Mouse (Mus musculus) neural tube, embryonic 15.5 days (tissue): Measurements from ENCODE around the gene Xylt1. TPM values are rescaled to one million over a fixed set of nuclear protein-coding genes. Genes with fewer than 3 reads are reported as not detected.

Source experiments
- ATAC-seq: fragments of 200-750 bp; cut with Nextera tagmentation; 2 replicates; pipeline ENCODE4 v1.8.0; 2017; ENCODE audit warnings: mild to moderate bottlenecking, moderate TSS enrichment, moderate library complexity; ENCODE audit not compliant: low FRiP score
- H3K27ac ChIP-seq: fragments of 300-500 bp; sonication (generic); replicated peaks from 2 replicates; pipeline ENCODE4 v1.5.1; 2015; ENCODE audit warnings: mild to moderate bottlenecking, inconsistent platforms
- H3K27me3 ChIP-seq: fragments of 300-500 bp; sonication (generic); replicated peaks from 2 replicates; pipeline ENCODE4 v1.6.1; 2015; ENCODE audit warnings: inconsistent platforms
- H3K36me3 ChIP-seq: fragments of 300-500 bp; sonication (generic); 2 replicates; pipeline ENCODE4 v1.6.1; 2015; ENCODE audit warnings: inconsistent platforms
- H3K4me1 ChIP-seq: fragments of 300-500 bp; sonication (generic); 2 replicates; pipeline ENCODE4 v1.6.1; 2015; ENCODE audit warnings: inconsistent platforms
- H3K4me2 ChIP-seq: fragments of 300-500 bp; sonication (generic); 2 replicates; pipeline ENCODE4 v1.6.1; 2015; ENCODE audit warnings: inconsistent platforms, mild to moderate bottlenecking, moderate library complexity
- H3K4me3 ChIP-seq: fragments of 300-500 bp; sonication (generic); replicated peaks from 2 replicates; pipeline ENCODE4 v1.5.1; 2015; ENCODE audit warnings: mild to moderate bottlenecking, inconsistent platforms
- H3K9ac ChIP-seq: fragments of 300-500 bp; sonication (generic); replicated peaks from 2 replicates; pipeline ENCODE4 v1.6.1; 2015; ENCODE audit warnings: mild to moderate bottlenecking, inconsistent platforms
- H3K9me3 ChIP-seq: fragments of 300-500 bp; sonication (generic); replicated peaks from 2 replicates; pipeline ENCODE4 v1.6.1; 2016; ENCODE audit warnings: inconsistent platforms
- WGBS: fragments of 180-500 bp; shearing (Covaris S2); methylation state at CpG from one replicate; pipeline ENCODE4 v1.1.7; 2015; ENCODE audit warnings: mixed read lengths; 5-methylcytosine and 5-hydroxymethylcytosine counted together
- polyA plus RNA-seq: library from polyadenylated mRNA; unstranded; fragments of >200 nt; fragmentation: Nextera tagmentation; extraction: Ambion mirVana; gene quantifications from 2 replicates; pipeline ENCODE4 v1.2.1, GENCODE M21; 2015

Gene Xylt1
- polyA plus RNA-seq, 1 experiment from 2014 or later = 2.3 TPM

- H3K4me2 ChIP-seq = no peak overlapping the region
- WGBS = 86% methylated on average over 7 of the region's 7 CpGs
- no peak overlapping the region for H3K27ac ChIP-seq
- H3K4me1 ChIP-seq = peaks cover 3% of the 10 kb centered on the region; the same call in 1 of the 2 replicates
- ATAC-seq = no peak
- no peaks in the 10 kb centered on the region for H3K9me3 ChIP-seq
- no peak overlapping the region for H3K9ac ChIP-seq
- H3K4me3 ChIP-seq = no peak overlapping the region
- no peaks in the 10 kb centered on the region for H3K36me3 ChIP-seq
- H3K27me3 ChIP-seq = no peaks in the 10 kb centered on the region
Observed at GRCm38 (mm10) chr7:117486425-117487172, 105.8 kb downstream of the Xylt1 start.

- H3K27ac ChIP-seq = no peak overlapping the region
- H3K4me3 ChIP-seq = no peak overlapping the region
- no peak overlapping the region for H3K4me2 ChIP-seq
- no peak overlapping the region for H3K9ac ChIP-seq
- H3K4me1 ChIP-seq = peaks cover 3% of the 10 kb centered on the region; the same call in 1 of the 2 replicates
- no peaks in the 10 kb centered on the region for H3K27me3 ChIP-seq
- H3K9me3 ChIP-seq = no peaks in the 10 kb centered on the region
- ATAC-seq = no peak
- 86% methylated on average over 2 of the region's 2 CpGs for WGBS
- no peaks in the 10 kb centered on the region for H3K36me3 ChIP-seq
Observed at GRCm38 (mm10) chr7:117487173-117487490, 106.4 kb downstream of the Xylt1 start.

GRCm38 (mm10) chr7:117489973-117490372 is 109.2 kb downstream of the Xylt1 start:
- H3K27ac ChIP-seq = no peak overlapping the region
- peaks cover 7% of the 10 kb centered on the region; the same call in 1 of the 2 replicates for H3K4me1 ChIP-seq
- no peak overlapping the region for H3K4me3 ChIP-seq
- no peaks in the 10 kb centered on the region for H3K27me3 ChIP-seq
- H3K9me3 ChIP-seq = no peaks in the 10 kb centered on the region
- no peak overlapping the region for H3K4me2 ChIP-seq
- WGBS = 80% methylated on average over 5 of the region's 5 CpGs
- no peak for ATAC-seq
- no peaks in the 10 kb centered on the region for H3K36me3 ChIP-seq
- no peak overlapping the region for H3K9ac ChIP-seq

GRCm38 (mm10) chr7:117490500-117491205 is 109.9 kb downstream of the Xylt1 start:
- Histone ChIP-seq H3K27ac (no peak overlapping the region), H3K4me3 (no peak overlapping the region), H3K9ac (no peak overlapping the region), H3K4me2 (no peak overlapping the region), H3K27me3 (no peaks in the 10 kb centered on the region), H3K4me1 (peaks cover 13% of the 10 kb centered on the region), H3K9me3 (no peaks in the 10 kb centered on the region), H3K36me3 (no peaks in the 10 kb centered on the region)
- no peak for ATAC-seq
- 75% methylated on average over 9 of the region's 9 CpGs for WGBS

- Histone ChIP-seq H3K27me3 (no peaks in the 10 kb centered on the region), H3K36me3 (no peaks in the 10 kb centered on the region), H3K4me2 (no peak overlapping the region), H3K4me1 (peaks cover 13% of the 10 kb centered on the region), H3K9ac (no peak overlapping the region), H3K4me3 (no peak overlapping the region), H3K9me3 (no peaks in the 10 kb centered on the region), H3K27ac (no peak overlapping the region)
- 79% methylated on average over 5 of the region's 5 CpGs for WGBS
- no peak for ATAC-seq
Observed at GRCm38 (mm10) chr7:117491495-117491894, 110.7 kb downstream of the Xylt1 start.

GRCm38 (mm10) chr7:117494210-117494609 is 113.4 kb downstream of the Xylt1 start:
- H3K4me3 ChIP-seq = no peak overlapping the region
- no peaks in the 10 kb centered on the region for H3K36me3 ChIP-seq
- H3K9me3 ChIP-seq = no peaks in the 10 kb centered on the region
- ATAC-seq = no peak
- H3K4me2 ChIP-seq = no peak overlapping the region
- WGBS = 95% methylated on average over 6 of the region's 6 CpGs
- peaks cover 13% of the 10 kb centered on the region for H3K4me1 ChIP-seq
- H3K27me3 ChIP-seq = no peaks in the 10 kb centered on the region
- H3K27ac ChIP-seq = no peak overlapping the region
- H3K9ac ChIP-seq = no peak overlapping the region

GRCm38 (mm10) chr7:117494618-117495310 is 114.0 kb downstream of the Xylt1 start:
- Histone ChIP-seq H3K4me1 (peaks cover 13% of the 10 kb centered on the region), H3K27me3 (no peaks in the 10 kb centered on the region), H3K9me3 (no peaks in the 10 kb centered on the region), H3K9ac (no peak overlapping the region), H3K4me2 (no peak overlapping the region), H3K36me3 (no peaks in the 10 kb centered on the region), H3K4me3 (no peak overlapping the region), H3K27ac (no peak overlapping the region)
- 0 out of 2 replicates have a peak, but pooled peaks have one; percentile 38 for ATAC-seq
- WGBS = 80% methylated on average over 8 of the region's 8 CpGs

- H3K9ac ChIP-seq = no peak overlapping the region
- H3K4me3 ChIP-seq = no peak overlapping the region
- no peak overlapping the region for H3K4me2 ChIP-seq
- WGBS = 58% methylated on average over 8 of the region's 8 CpGs
- H3K9me3 ChIP-seq = no peaks in the 10 kb centered on the region
- ATAC-seq = no peak
- no peaks in the 10 kb centered on the region for H3K27me3 ChIP-seq
- no peaks in the 10 kb centered on the region for H3K36me3 ChIP-seq
- no peak overlapping the region for H3K27ac ChIP-seq
- H3K4me1 ChIP-seq = peaks cover 13% of the 10 kb centered on the region
Observed at GRCm38 (mm10) chr7:117495751-117496150, 115.0 kb downstream of the Xylt1 start.

GRCm38 (mm10) chr7:117498173-117498572 is 117.4 kb downstream of the Xylt1 start:
- H3K9me3 ChIP-seq = no peaks in the 10 kb centered on the region
- H3K9ac ChIP-seq = no peak overlapping the region
- no peak overlapping the region for H3K27ac ChIP-seq
- H3K27me3 ChIP-seq = no peaks in the 10 kb centered on the region
- H3K4me2 ChIP-seq = no peak overlapping the region
- no peaks in the 10 kb centered on the region for H3K36me3 ChIP-seq
- 85% methylated on average over 2 of the region's 2 CpGs for WGBS
- no peak overlapping the region for H3K4me3 ChIP-seq
- no peak for ATAC-seq
- peaks cover 16% of the 10 kb centered on the region for H3K4me1 ChIP-seq

- Histone ChIP-seq H3K4me2 (no peak overlapping the region), H3K27ac (peak overlapping the region; percentile 70), H3K9me3 (no peaks in the 10 kb centered on the region), H3K36me3 (no peaks in the 10 kb centered on the region), H3K9ac (no peak overlapping the region), H3K27me3 (no peaks in the 10 kb centered on the region), H3K4me3 (no peak overlapping the region), H3K4me1 (peaks cover 7% of the 10 kb centered on the region)
- 37% methylated on average over 15 of the region's 15 CpGs for WGBS
- peak; percentile 80 for ATAC-seq
Observed at GRCm38 (mm10) chr7:117501355-117502181, 120.8 kb downstream of the Xylt1 start.

- Histone ChIP-seq H3K4me1 (peaks cover 7% of the 10 kb centered on the region), H3K9ac (no peak overlapping the region), H3K4me3 (no peak overlapping the region), H3K27ac (peak overlapping the region; percentile 70; the same call in 1 of the 2 replicates), H3K36me3 (no peaks in the 10 kb centered on the region), H3K9me3 (no peaks in the 10 kb centered on the region), H3K27me3 (no peaks in the 10 kb centered on the region), H3K4me2 (no peak overlapping the region)
- no peak for ATAC-seq
- WGBS = 68% methylated on average over 5 of the region's 5 CpGs
Observed at GRCm38 (mm10) chr7:117502415-117502814, 121.6 kb downstream of the Xylt1 start.
